Mouse (Mus musculus) stomach, postnatal 0 days (tissue): ENCODE measurements at regions not wholly inside any gene's neighbourhood (a gene's known extent, or its start where the extent isn't known, plus 50 kb on each side); places are given as distances from the start of the nearest gene placed in this dataset.

Experiments
- ATAC-seq: fragments of 200-750 bp; cut with Nextera tagmentation; 2 replicates; pipeline ENCODE4 v1.8.0; 2017; ENCODE audit not compliant: low FRiP score, low TSS enrichment
- DNase-seq: peaks from one replicate; pipeline ENCODE4 v3.0.0-alpha.2; 2016; ENCODE audit warnings: low spot score
- H3K27ac ChIP-seq: fragments of 300-500 bp; sonication (generic); replicated peaks from 2 replicates; pipeline ENCODE4 v1.5.1; 2014; ENCODE audit warnings: mild to moderate bottlenecking, control low read depth
- H3K27me3 ChIP-seq: fragments of 300-500 bp; sonication (generic); 2 replicates; pipeline ENCODE4 v1.6.1; 2014; ENCODE audit warnings: low read length; ENCODE audit not compliant: control insufficient read depth, insufficient read depth
- H3K36me3 ChIP-seq: fragments of 300-500 bp; sonication (generic); 2 replicates; pipeline ENCODE4 v1.6.1; 2014; ENCODE audit warnings: low read length, mixed read lengths; ENCODE audit not compliant: control insufficient read depth, insufficient read depth
- H3K4me1 ChIP-seq: fragments of 300-500 bp; sonication (generic); replicated peaks from 2 replicates; pipeline ENCODE4 v1.6.1; 2014; ENCODE audit warnings: antibody characterized with exemption; ENCODE audit not compliant: control insufficient read depth, insufficient read depth
- H3K4me2 ChIP-seq: fragments of 300-500 bp; sonication (generic); replicated peaks from 2 replicates; pipeline ENCODE4 v1.6.1; 2014; ENCODE audit warnings: low read depth, mild to moderate bottlenecking, control low read depth, moderate library complexity
- H3K4me3 ChIP-seq: fragments of 300-500 bp; sonication (generic); 2 replicates; pipeline ENCODE4 v1.5.1; 2014; ENCODE audit warnings: low read depth, low read length, control low read depth
- H3K9ac ChIP-seq: fragments of 300-500 bp; sonication (generic); 2 replicates; pipeline ENCODE4 v1.6.1; 2014; ENCODE audit warnings: mild to moderate bottlenecking, low read length, control low read depth, mixed read lengths
- H3K9me3 ChIP-seq: fragments of 300-500 bp; sonication (generic); 2 replicates; pipeline ENCODE4 v1.6.1; 2016; ENCODE audit warnings: low read length; ENCODE audit not compliant: control insufficient read depth
- CTCF ChIP-seq: IDR thresholded peaks from 2 replicates; pipeline ENCODE4 v1.5.1; 2016; ENCODE audit warnings: antibody characterized with exemption, low read depth, mild to moderate bottlenecking, moderate library complexity
- EP300 ChIP-seq: optimal IDR thresholded peaks from 2 replicates; pipeline ENCODE3; 2016; ENCODE audit warnings: antibody characterized with exemption
- WGBS: fragments of 180-500 bp; shearing (Covaris S2); extraction: QIAGEN DNeasy Blood & Tissue Kit; methylation state at CpG from one replicate; pipeline ENCODE4 v1.1.7; 2014; 5-methylcytosine and 5-hydroxymethylcytosine counted together

GRCm38 (mm10) chr15:62712543-62713131 lies 1132.3 kb downstream of the Gsdmc2 start:
- WGBS = 61% methylated on average over 9 of the region's 9 CpGs
- ATAC-seq = peak; percentile 93
- no peaks in the 10 kb centered on the region for H3K36me3 ChIP-seq
- no peak for TF ChIP-seq CTCF
- H3K9ac ChIP-seq = no peak overlapping the region
- peak; percentile 67 for DNase-seq
- no peak overlapping the region for H3K27ac ChIP-seq
- no peaks in the 10 kb centered on the region for H3K9me3 ChIP-seq
- H3K27me3 ChIP-seq = no peaks in the 10 kb centered on the region
- no peak overlapping the region for H3K4me3 ChIP-seq
- H3K4me2 ChIP-seq = no peak overlapping the region
- H3K4me1 ChIP-seq = no peaks in the 10 kb centered on the region

DNA sequence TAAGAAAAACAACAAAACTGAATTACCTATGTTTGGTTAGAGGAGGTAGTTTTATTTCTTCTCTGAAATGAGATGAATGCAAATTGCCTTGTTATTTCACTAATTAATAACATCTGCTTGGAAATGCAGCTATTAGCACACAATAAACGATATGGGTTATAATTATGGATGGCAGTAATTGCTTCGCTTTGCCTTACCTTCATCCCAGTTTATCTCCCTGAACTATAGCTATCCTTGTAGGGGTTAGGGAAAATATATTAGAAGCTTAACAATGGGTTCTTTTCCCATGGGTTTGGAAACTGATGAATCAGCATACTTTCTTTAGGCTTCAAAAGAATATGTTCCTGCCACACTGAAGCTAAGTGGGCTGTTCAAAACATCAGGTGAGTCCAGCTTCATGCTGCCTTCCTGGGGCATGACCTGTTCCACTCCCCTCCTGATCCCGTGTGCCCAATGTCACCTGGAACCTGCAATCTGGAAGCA lies 1132.9 kb downstream of the Gsdmc2 start:
- Histone ChIP-seq H3K9me3 (no peaks in the 10 kb centered on the region), H3K9ac (no peak overlapping the region), H3K27ac (no peak overlapping the region), H3K4me1 (no peaks in the 10 kb centered on the region), H3K4me2 (no peak overlapping the region), H3K36me3 (no peaks in the 10 kb centered on the region), H3K27me3 (no peaks in the 10 kb centered on the region), H3K4me3 (no peak overlapping the region)
- WGBS = 80% methylated on average over 3 of the region's 3 CpGs
- TF ChIP-seq EP300 = no peak
- TF ChIP-seq CTCF = no peak
- ATAC-seq (peak; percentile 13; the same call in 1 of the 2 replicates), DNase-seq (no peak)

GRCm38 (mm10) chr15:62709546-62709945 lies 1135.4 kb downstream of the Gsdmc2 start:
- WGBS = 51% methylated on average over 2 of the region's 2 CpGs
- Histone ChIP-seq H3K4me2 (no peak overlapping the region), H3K36me3 (no peaks in the 10 kb centered on the region), H3K27me3 (no peaks in the 10 kb centered on the region), H3K27ac (no peak overlapping the region), H3K9ac (no peak overlapping the region), H3K4me3 (no peak overlapping the region), H3K4me1 (no peaks in the 10 kb centered on the region), H3K9me3 (no peaks in the 10 kb centered on the region)
- ATAC-seq = no peak
- TF ChIP-seq EP300 (no peak), CTCF (no peak)
- no peak for DNase-seq

DNA sequence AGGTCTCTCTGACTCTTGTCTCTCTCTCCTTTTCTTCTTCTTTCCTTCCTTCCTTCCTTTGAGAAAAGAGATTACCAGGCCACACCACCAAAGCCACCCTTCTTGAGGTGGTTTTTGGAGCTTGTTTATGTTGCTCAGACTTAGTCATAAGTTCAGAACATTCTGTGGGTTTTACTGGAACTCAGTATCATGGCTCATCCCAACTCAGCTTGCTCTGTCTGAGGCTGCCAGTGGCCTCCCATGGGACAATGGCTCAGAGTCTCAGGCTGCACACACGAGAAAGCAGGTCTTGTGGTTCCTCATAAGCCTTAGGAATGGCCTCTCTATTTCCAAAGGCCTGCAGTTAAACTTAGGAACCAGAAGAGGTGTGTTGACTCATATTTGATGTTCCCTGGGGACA lies 1146.4 kb downstream of the Gsdmc2 start:
- Histone ChIP-seq H3K9me3 (no peaks in the 10 kb centered on the region), H3K9ac (no peak overlapping the region), H3K27ac (no peak overlapping the region), H3K4me2 (no peak overlapping the region), H3K4me3 (no peak overlapping the region), H3K4me1 (no peaks in the 10 kb centered on the region), H3K27me3 (no peaks in the 10 kb centered on the region), H3K36me3 (no peaks in the 10 kb centered on the region)
- DNase-seq (no peak), ATAC-seq (no peak)
- 41% methylated on average over 1 of the region's 1 CpGs for WGBS
- TF ChIP-seq CTCF (no peak), EP300 (no peak)

DNA sequence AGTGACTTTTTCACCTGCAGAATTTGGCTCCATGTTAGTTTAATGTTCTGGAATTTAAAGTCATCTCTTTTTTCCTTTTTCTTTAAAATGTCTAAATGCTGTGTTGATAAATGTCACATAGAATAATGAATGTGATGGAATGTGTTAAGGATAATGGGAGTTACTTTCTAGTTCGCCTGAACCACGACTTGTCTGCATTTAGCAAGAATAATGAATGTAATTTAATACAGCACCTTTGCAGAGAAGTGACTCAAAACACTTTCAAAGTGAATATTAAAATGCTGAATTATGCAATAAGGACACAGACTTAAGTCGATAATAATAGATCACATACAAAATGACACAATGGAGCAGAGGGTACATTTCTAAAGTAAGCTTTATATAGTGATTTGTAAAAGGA lies 1150.2 kb downstream of the Gsdmc2 start:
- H3K9ac ChIP-seq = no peak overlapping the region
- no peak overlapping the region for H3K27ac ChIP-seq
- no peak for ATAC-seq
- 33% methylated on average over 3 of the region's 3 CpGs for WGBS
- H3K4me1 ChIP-seq = no peaks in the 10 kb centered on the region
- DNase-seq = no peak
- no peaks in the 10 kb centered on the region for H3K27me3 ChIP-seq
- no peak overlapping the region for H3K4me2 ChIP-seq
- H3K9me3 ChIP-seq = no peaks in the 10 kb centered on the region
- no peak for TF ChIP-seq EP300
- no peak for TF ChIP-seq CTCF
- H3K4me3 ChIP-seq = no peak overlapping the region
- H3K36me3 ChIP-seq = no peaks in the 10 kb centered on the region

GRCm38 (mm10) chr15:62693671-62694070 lies 1151.3 kb downstream of the Gsdmc2 start:
- DNase-seq (no peak), ATAC-seq (no peak)
- 92% methylated on average over 7 of the region's 10 CpGs for WGBS
- Histone ChIP-seq H3K4me3 (no peak overlapping the region), H3K9me3 (no peaks in the 10 kb centered on the region), H3K4me2 (no peak overlapping the region), H3K9ac (no peak overlapping the region), H3K27ac (no peak overlapping the region), H3K27me3 (no peaks in the 10 kb centered on the region), H3K36me3 (no peaks in the 10 kb centered on the region), H3K4me1 (no peaks in the 10 kb centered on the region)
- no peak for TF ChIP-seq EP300
- no peak for TF ChIP-seq CTCF
